Mouse (Mus musculus): Measurements from ENCODE around the gene Ncoa3. TPM values are rescaled to one million over a fixed set of nuclear protein-coding genes. Genes with fewer than 3 reads are reported as not detected.
A peak's percentile ranks its signal among the peaks of the same experiment; 100 is the strongest.
"Not testable (repeated sequence)": the region's sequence is repeated elsewhere in the genome, so short reads cannot be mapped to it uniquely, and the experiment has no call there.

The Ncoa3 gene
- 16.6 and 17.4 TPM in 2 replicates for polyA plus RNA-seq (2016; fragmentation: Nextera tagmentation; extraction: Ambion mirVana)

- Histone ChIP-seq H3K4me3 (peak within 1 kb of the TSS; percentile 97), H3K4me2 (replicated peaks) (peak within 1 kb of the TSS; percentile 95), H3K4me1 (peaks cover 11% of the 10 kb centered on the region), H3K27me3 (no peaks in the 10 kb centered on the region), H3K27ac (peak within 1 kb of the TSS; percentile 83), H3K9me3 (no peaks in the 10 kb centered on the region), H3K9ac (peak within 1 kb of the TSS; percentile 92), H3K36me3 (no peaks in the 10 kb centered on the region)
- ATAC-seq (ENCODE audit: insufficient number of reproducible peaks, insufficient read depth, low FRiP score, low TSS enrichment) = peak; percentile 81
- 2% methylated on average over 101 of the region's 103 CpGs for WGBS
Observed at GRCm38 (mm10) chr2:165992270-165993172, at the start of gene Ncoa3. Gene Ncoa3 (plus strand): TSS chr2:165992636.

DNA sequence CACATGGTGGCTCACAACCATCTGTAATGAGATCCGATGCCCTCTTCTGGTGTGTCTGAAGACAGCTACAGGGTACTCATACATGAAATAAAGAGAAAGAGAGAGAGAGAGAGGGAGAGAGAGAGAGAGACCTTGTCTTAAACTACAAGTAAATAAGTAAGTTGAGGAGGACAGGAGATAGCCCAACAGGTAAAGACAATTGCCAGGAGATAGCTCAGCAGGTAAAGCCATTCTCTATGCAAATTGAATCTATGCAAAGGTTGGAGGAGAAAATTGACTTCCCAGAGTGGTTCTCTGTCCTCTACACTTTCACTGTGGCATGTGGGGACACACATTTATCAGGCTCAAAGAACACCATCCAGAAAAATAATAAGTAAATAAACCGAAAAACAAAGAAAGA lies 49.3 kb upstream of the Ncoa3 start:
- no peak for ATAC-seq (ENCODE audit: insufficient number of reproducible peaks, insufficient read depth, low FRiP score, low TSS enrichment)

GRCm38 (mm10) chr2:165944576-165945351 lies 47.7 kb upstream of the Ncoa3 start:
- Histone ChIP-seq H3K9ac (no peak overlapping the region), H3K4me3 (no peak overlapping the region), H3K4me2 (replicated peaks) (no peak overlapping the region), H3K9me3 (no peaks in the 10 kb centered on the region), H3K36me3 (no peaks in the 10 kb centered on the region), H3K27ac (no peak overlapping the region), H3K4me1 (peaks cover 2% of the 10 kb centered on the region; the same call in 1 of the 2 replicates), H3K27me3 (no peaks in the 10 kb centered on the region)
- ATAC-seq (ENCODE audit: insufficient number of reproducible peaks, insufficient read depth, low FRiP score, low TSS enrichment) = no peak
- 78% methylated on average over 11 of the region's 11 CpGs for WGBS

More for the DNA sequence above, 49.3 kb upstream of the Ncoa3 start:
- Histone ChIP-seq H3K9me3 (no peaks in the 10 kb centered on the region), H3K4me1 (no peaks in the 10 kb centered on the region), H3K36me3 (no peaks in the 10 kb centered on the region), H3K27ac (no peak overlapping the region), H3K27me3 (no peaks in the 10 kb centered on the region), H3K4me2 (replicated peaks) (no peak overlapping the region), H3K4me3 (no peak overlapping the region), H3K9ac (no peak overlapping the region)
- 95% methylated on average over 2 of the region's 2 CpGs for WGBS

DNA sequence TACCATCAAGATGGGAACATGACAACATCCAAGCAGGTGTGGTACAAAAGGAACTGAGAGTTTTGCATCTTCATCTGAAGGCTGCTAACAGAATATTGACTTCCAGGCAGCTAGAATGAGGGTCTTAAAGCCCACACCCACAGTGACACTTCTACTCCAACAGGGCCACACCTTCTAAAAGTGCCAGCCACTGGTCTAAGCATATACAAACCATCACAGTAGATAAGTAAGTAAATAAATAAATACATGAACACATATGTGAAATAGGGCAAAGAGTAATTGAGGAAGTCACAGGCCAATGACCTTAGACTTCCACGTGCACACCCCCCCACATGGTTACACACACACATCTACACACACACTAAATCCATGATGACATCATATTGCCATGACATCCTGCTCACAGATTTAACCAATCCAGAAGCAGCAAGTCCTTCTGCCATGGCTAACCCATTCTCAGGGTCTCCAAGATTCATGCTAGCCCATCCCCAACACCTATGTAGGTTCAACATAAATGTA lies 46.3 kb upstream of the Ncoa3 start:
- Histone ChIP-seq H3K4me3 (no peak overlapping the region), H3K4me1 (peaks cover 4% of the 10 kb centered on the region; the same call in 1 of the 2 replicates), H3K9me3 (no peaks in the 10 kb centered on the region), H3K27me3 (no peaks in the 10 kb centered on the region), H3K4me2 (replicated peaks) (no peak overlapping the region), H3K36me3 (no peaks in the 10 kb centered on the region), H3K27ac (no peak overlapping the region), H3K9ac (no peak overlapping the region)
- 95% methylated on average over 1 of the region's 1 CpGs for WGBS
- no peak for ATAC-seq (ENCODE audit: insufficient number of reproducible peaks, insufficient read depth, low FRiP score, low TSS enrichment)

GRCm38 (mm10) chr2:165948007-165948406 lies 44.4 kb upstream of the Ncoa3 start:
- Histone ChIP-seq H3K36me3 (no peaks in the 10 kb centered on the region), H3K27ac (no peak overlapping the region), H3K4me1 (peaks cover 4% of the 10 kb centered on the region; the same call in 1 of the 2 replicates), H3K9me3 (no peaks in the 10 kb centered on the region), H3K4me2 (replicated peaks) (no peak overlapping the region), H3K4me3 (no peak overlapping the region), H3K9ac (no peak overlapping the region), H3K27me3 (no peaks in the 10 kb centered on the region)
- no peak for ATAC-seq (ENCODE audit: insufficient number of reproducible peaks, insufficient read depth, low FRiP score, low TSS enrichment)
- 66% methylated on average over 1 of the region's 1 CpGs for WGBS

DNA sequence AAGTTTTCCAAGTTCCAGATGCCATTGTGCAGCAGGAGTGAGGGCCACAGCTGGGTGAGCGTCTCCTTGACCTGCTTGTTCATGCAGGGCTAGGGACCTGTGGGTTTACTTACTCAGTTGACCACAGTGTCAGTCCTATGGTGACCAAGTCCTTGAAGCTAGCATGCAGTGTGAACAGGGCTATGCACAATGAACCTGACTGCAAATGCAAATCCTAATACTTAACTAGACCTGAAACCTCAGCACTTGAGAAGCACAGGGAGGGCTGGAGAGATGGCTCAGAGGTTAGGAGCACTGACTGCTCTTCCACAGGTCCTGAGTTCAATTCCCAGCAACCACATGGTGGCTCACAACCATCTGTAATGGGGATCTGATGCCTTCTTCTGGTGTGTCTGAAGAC lies 43.7 kb upstream of the Ncoa3 start:
- ATAC-seq (ENCODE audit: insufficient number of reproducible peaks, insufficient read depth, low FRiP score, low TSS enrichment); H3K27ac ChIP-seq; H3K9me3 ChIP-seq; H3K27me3 ChIP-seq; H3K4me1 ChIP-seq; H3K4me2 ChIP-seq (replicated peaks); H3K4me3 ChIP-seq; H3K9ac ChIP-seq; H3K36me3 ChIP-seq: not testable (repeated sequence)
- 80% methylated on average over 1 of the region's 1 CpGs for WGBS

DNA sequence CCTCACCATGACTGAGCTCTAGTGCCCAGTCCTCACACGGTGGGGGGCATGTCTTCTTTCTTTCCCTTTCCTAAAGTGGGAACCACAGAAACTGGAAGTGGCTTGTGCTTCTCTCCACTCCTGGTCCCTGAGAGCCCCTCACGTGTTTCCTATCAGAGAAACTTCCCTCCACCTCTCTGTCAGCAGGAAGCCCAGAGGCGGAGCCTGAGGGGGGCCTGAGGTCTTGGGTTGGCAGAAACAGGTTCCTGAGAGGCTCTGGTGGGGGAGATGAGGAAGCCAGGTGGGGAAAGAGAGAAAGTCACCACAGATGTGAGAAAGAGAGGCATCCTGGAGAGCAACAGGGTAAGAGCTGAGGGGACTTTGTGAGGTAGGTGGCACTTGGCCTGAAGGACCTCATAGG lies 42.7 kb upstream of the Ncoa3 start:
- Histone ChIP-seq H3K27ac (no peak overlapping the region), H3K4me2 (replicated peaks) (no peak overlapping the region), H3K9me3 (no peaks in the 10 kb centered on the region), H3K36me3 (no peaks in the 10 kb centered on the region), H3K4me3 (no peak overlapping the region), H3K27me3 (no peaks in the 10 kb centered on the region), H3K4me1 (peaks cover 4% of the 10 kb centered on the region; the same call in 1 of the 2 replicates), H3K9ac (no peak overlapping the region)
- WGBS = 50% methylated on average over 3 of the region's 3 CpGs
- no peak for ATAC-seq (ENCODE audit: insufficient number of reproducible peaks, insufficient read depth, low FRiP score, low TSS enrichment)

DNA sequence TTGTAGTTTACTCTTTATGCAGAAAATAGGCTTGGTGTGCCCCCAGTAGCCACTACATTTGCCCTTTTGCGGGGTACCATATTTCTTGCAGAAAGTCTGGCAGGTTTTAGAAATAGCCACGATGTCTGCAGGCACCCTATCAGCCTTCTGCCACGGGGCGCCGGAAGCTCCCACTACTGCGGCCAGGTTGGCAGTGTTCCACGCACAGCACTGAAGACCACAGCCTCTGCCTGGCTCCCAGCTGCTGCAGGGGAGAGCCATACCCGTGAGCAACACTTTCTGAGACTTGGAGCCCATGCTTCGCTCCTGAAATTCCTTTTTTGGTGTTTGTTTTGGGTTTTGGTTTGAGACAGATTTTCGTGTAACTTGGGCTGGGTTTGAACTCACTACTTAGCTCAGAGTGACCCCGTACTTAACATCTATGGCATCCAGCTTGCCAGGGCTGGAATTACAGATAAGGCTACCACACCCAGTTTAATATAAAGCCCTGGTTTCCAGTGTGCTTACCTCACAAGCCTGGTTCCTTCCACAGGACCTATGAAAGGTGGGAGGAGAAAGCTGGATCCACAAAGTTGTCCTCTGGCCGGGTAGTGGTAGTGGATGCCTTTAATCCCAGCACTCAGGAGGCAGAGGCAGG lies 40.9 kb upstream of the Ncoa3 start:
- H3K4me2 ChIP-seq (replicated peaks) = no peak overlapping the region
- H3K36me3 ChIP-seq = no peaks in the 10 kb centered on the region
- no peaks in the 10 kb centered on the region for H3K27me3 ChIP-seq

DNA sequence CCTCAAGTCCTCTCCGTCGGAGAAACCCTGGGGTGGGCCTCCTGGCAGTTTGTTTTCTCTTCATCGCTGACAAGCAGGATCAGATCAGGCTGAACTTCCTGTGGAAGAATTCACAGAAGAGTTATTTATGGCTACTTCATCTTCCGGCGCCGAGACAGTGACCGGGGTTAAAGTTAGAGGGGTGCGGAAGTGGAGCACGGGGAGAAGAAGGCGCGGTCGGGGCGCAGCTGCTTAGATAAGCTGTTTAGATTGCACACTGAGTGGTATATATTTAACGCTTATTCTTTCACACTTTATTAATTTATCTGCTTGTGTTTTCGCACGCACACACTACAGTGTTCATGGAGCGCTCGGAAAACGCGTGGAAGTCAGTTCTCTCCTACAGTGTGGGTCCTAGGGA lies 37.6 kb upstream of the Ncoa3 start:
- Histone ChIP-seq H3K27me3 (no peaks in the 10 kb centered on the region), H3K36me3 (no peaks in the 10 kb centered on the region), H3K9me3 (no peaks in the 10 kb centered on the region), H3K4me3 (no peak overlapping the region), H3K27ac (no peak overlapping the region), H3K4me2 (replicated peaks) (no peak overlapping the region), H3K4me1 (peaks cover under 1% of the 10 kb centered on the region; the same call in 1 of the 2 replicates), H3K9ac (no peak overlapping the region)
- WGBS = 77% methylated on average over 20 of the region's 20 CpGs
- no peak for ATAC-seq (ENCODE audit: insufficient number of reproducible peaks, insufficient read depth, low FRiP score, low TSS enrichment)

More for the DNA sequence above, 40.9 kb upstream of the Ncoa3 start:
- Histone ChIP-seq H3K9me3 (no peaks in the 10 kb centered on the region), H3K27ac (no peak overlapping the region), H3K4me3 (no peak overlapping the region), H3K9ac (no peak overlapping the region), H3K4me1 (peaks cover 4% of the 10 kb centered on the region; the same call in 1 of the 2 replicates)
- 81% methylated on average over 12 of the region's 12 CpGs for WGBS
- no peak for ATAC-seq (ENCODE audit: insufficient number of reproducible peaks, insufficient read depth, low FRiP score, low TSS enrichment)

DNA sequence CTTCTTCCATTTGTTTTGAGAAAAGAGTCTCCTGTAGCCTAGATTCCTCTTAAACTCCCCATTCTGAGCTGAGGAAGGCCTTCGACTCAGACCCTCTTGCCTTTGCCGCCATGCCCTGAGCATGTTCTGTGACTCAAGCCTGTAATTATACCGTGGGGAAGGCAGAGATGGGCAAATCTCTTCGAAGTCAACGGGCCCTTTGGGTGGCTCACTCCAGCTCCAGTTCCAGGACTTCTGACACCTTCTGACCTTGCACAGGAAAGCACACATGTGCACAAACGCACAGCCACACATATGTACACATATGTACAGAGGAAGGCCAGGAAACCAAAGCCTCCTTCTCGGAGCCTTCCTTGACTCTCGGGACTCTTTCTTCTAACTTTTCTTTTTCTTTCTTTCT lies 37.0 kb upstream of the Ncoa3 start:
- Histone ChIP-seq H3K4me2 (replicated peaks) (no peak overlapping the region), H3K9me3 (no peaks in the 10 kb centered on the region), H3K27ac (no peak overlapping the region), H3K27me3 (no peaks in the 10 kb centered on the region), H3K9ac (no peak overlapping the region), H3K4me3 (no peak overlapping the region), H3K36me3 (no peaks in the 10 kb centered on the region), H3K4me1 (no peaks in the 10 kb centered on the region)
- WGBS = 78% methylated on average over 8 of the region's 8 CpGs
- no peak for ATAC-seq (ENCODE audit: insufficient number of reproducible peaks, insufficient read depth, low FRiP score, low TSS enrichment)

DNA sequence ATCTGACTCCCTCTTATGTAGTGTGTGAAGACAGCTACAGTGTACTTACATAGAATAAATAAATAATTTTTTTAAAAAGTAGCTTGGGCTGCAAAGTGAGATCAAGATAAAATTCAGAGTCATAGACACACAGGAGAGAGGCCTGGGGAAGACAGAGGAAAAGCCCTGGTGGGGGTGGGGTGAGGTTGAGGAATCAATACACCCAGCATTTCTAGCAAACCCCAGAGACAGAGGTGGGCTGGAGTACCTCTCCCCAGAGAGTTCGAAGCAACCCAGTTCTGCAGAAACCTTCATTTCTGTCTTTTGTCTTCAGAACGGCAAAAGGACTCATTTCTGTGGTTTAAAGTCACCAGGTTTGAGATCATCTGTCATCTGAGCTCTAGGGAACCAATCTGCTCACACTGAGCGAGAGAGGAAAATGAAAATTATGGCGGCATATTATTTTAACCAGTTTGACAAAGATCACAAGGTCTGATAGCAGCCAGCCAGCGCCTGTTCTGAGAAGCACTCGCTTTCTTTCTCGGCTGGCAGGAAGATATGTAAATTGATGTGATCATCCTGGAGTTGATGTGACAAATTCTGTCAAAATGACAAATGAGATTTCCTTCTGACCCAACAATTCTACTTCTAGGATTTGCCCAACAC lies 36.2 kb upstream of the Ncoa3 start:
- H3K4me1 ChIP-seq = no peaks in the 10 kb centered on the region
- H3K27me3 ChIP-seq = no peaks in the 10 kb centered on the region
- WGBS = 59% methylated on average over 7 of the region's 7 CpGs
- H3K4me2 ChIP-seq (replicated peaks) = no peak overlapping the region
- no peaks in the 10 kb centered on the region for H3K36me3 ChIP-seq
- no peak overlapping the region for H3K4me3 ChIP-seq
- H3K9ac ChIP-seq = no peak overlapping the region
- no peaks in the 10 kb centered on the region for H3K9me3 ChIP-seq
- no peak for ATAC-seq (ENCODE audit: insufficient number of reproducible peaks, insufficient read depth, low FRiP score, low TSS enrichment)
- no peak overlapping the region; the same call in 1 of the 2 replicates for H3K27ac ChIP-seq
